8 mouse cellular contexts compared by ENCODE assay signal in the genomic region with DNA sequence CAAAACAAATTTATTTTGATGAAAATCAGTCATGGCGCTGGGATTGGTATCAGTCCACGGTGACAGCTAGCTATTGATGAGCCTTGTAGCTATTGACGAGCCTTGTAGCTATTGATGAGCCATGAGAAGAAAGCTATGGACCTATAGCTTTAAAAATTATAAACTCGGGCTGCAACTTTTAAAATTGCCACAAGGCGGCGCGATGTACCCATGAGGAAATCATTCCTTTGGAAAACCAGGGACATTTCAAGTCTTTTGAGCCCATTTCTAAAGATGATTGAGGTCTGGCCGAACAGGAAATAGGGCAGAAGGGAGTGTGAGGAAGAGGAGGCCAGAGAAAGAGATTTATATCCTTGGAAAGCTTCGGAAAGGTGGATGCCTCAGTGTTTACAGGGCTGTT.
DNase-seq lines count a peak whose midpoint lies in the region; ATAC-seq lines count a peak whose summit lies in the region.
"Had no signal": no experiment of that assay in that cellular context is flagged by ENCODE, and none has a peak within 500 bp of the region (broad histone marks: within the 10 kb centered on the region; RNA-seq: fewer than 3 reads in every experiment).

No protein-coding gene starts in this region.

- no peaks in the 10 kb centered on the region for H3K27me3 ChIP-seq in neural tube, embryonic 15.5 days (replicated peaks)
- no peaks in the 10 kb centered on the region for H3K27me3 ChIP-seq in hindbrain, embryonic 16.5 days (replicated peaks; ENCODE audit: control insufficient read depth, insufficient read depth, low read length)
- H3K27me3 ChIP-seq: lung, embryonic 15.5 days had no signal

- no peak overlapping the region for H3K4me3 ChIP-seq in neural tube, embryonic 15.5 days (replicated peaks)
- H3K4me3 ChIP-seq in hindbrain, embryonic 16.5 days (ENCODE audit: low read length): no peak overlapping the region
- H3K4me3 ChIP-seq: lung, embryonic 15.5 days had no signal

- H3K4me2 ChIP-seq in neural tube, embryonic 15.5 days: no peak overlapping the region
- H3K4me2 ChIP-seq in hindbrain, embryonic 16.5 days (ENCODE audit: low read length): no peak overlapping the region
- H3K4me2 ChIP-seq: lung, embryonic 15.5 days had no signal

- H3K9me3 ChIP-seq in neural tube, embryonic 15.5 days (replicated peaks): no peaks in the 10 kb centered on the region
- no peaks in the 10 kb centered on the region for H3K9me3 ChIP-seq in hindbrain, embryonic 16.5 days (ENCODE audit: control insufficient read depth, low read length)
- H3K9me3 ChIP-seq: lung, embryonic 15.5 days had no signal

- intact Hi-C loops in left cerebral cortex, postnatal 25 days (cut with DNase I): loop anchor here (5.0 to 10.0 kb wide), 2 partner anchors 1818 to 1896 kb away; partner anchors contain the start of gene Pou3f3

- H3K27ac ChIP-seq in neural tube, embryonic 15.5 days (replicated peaks): no peak overlapping the region
- H3K27ac ChIP-seq in hindbrain, embryonic 16.5 days (ENCODE audit: low read depth, low read length): no peak overlapping the region
- H3K27ac ChIP-seq: lung, embryonic 15.5 days had no signal

- WGBS in neural tube, embryonic 15.5 days: 13% methylated on average over 9 of the region's 9 CpGs
- 16% methylated on average over 9 of the region's 9 CpGs for WGBS in hindbrain, embryonic 16.5 days

- peak; percentile 68 for DNase-seq in neural tube, embryonic 10.5 days (ENCODE audit: extremely low spot score, low spot score)
- peak; percentile 49 for DNase-seq in adrenal gland, postnatal 14 days
- DNase-seq in embryo, embryonic 11 days: peak; percentile 74
- peak; percentile 80 to 88 for DNase-seq in left cerebral cortex, postnatal 25 days (ENCODE audit: low spot score in 2 of 2)
- peak; percentile 88 for DNase-seq in right cerebral cortex, postnatal 4 days

- ATAC-seq in neural tube, embryonic 15.5 days (ENCODE audit: low FRiP score): no peak
- peak; percentile 21; the same call in 1 of the 2 replicates for ATAC-seq in hindbrain, embryonic 16.5 days

- no peak overlapping the region for H3K9ac ChIP-seq in neural tube, embryonic 15.5 days (replicated peaks)
- H3K9ac ChIP-seq in hindbrain, embryonic 16.5 days (ENCODE audit: low read depth, low read length): no peak overlapping the region
- H3K9ac ChIP-seq: lung, embryonic 15.5 days had no signal

- H3K36me3 ChIP-seq in neural tube, embryonic 15.5 days: no peaks in the 10 kb centered on the region
- H3K36me3 ChIP-seq in hindbrain, embryonic 16.5 days (ENCODE audit: control insufficient read depth, insufficient read depth, low read length): no peaks in the 10 kb centered on the region
- H3K36me3 ChIP-seq: lung, embryonic 15.5 days had no signal

- H3K4me1 ChIP-seq in neural tube, embryonic 15.5 days: no peaks in the 10 kb centered on the region
- no peaks in the 10 kb centered on the region for H3K4me1 ChIP-seq in hindbrain, embryonic 16.5 days (ENCODE audit: control insufficient read depth, insufficient read depth, low read depth, low read length)
